Mouse (Mus musculus): Measurements from ENCODE around the gene Tpcn2.

Gene Tpcn2

GRCm38 (mm10) chr7:145159283-145160240, 124.2 kb downstream of the Tpcn2 start:
- in situ Hi-C loops (cut with MboI, MseI) = no loop called here

- in situ Hi-C loops (cut with MboI, MseI) = no loop called here
These were observed 128.1 kb downstream of the Tpcn2 start for GRCm38 (mm10) chr7:145155666-145156065.

- in situ Hi-C loops (cut with MboI, MseI) = no loop called here
These were observed 129.7 kb downstream of the Tpcn2 start for GRCm38 (mm10) chr7:145154066-145154465.

- in situ Hi-C loops (cut with MboI, MseI) = no loop called here
These were observed 132.0 kb downstream of the Tpcn2 start for GRCm38 (mm10) chr7:145151845-145152244.

- in situ Hi-C loops (cut with MboI, MseI) = no loop called here
These were observed 134.9 kb downstream of the Tpcn2 start for GRCm38 (mm10) chr7:145148902-145149301.

GRCm38 (mm10) chr7:145147973-145148698, 135.7 kb downstream of the Tpcn2 start:
- in situ Hi-C loops (cut with MboI, MseI) = no loop called here

- in situ Hi-C loops (cut with MboI, MseI) = no loop called here
These were observed 137.4 kb downstream of the Tpcn2 start for GRCm38 (mm10) chr7:145146252-145146930.

GRCm38 (mm10) chr7:145143502-145144070, 140.2 kb downstream of the Tpcn2 start:
- in situ Hi-C loops (cut with MboI, MseI) = no loop called here

GRCm38 (mm10) chr7:145140656-145141055, 143.2 kb downstream of the Tpcn2 start:
- in situ Hi-C loops (cut with MboI, MseI) = no loop called here

- in situ Hi-C loops (cut with MboI, MseI) = no loop called here
These were observed 144.2 kb downstream of the Tpcn2 start for GRCm38 (mm10) chr7:145139576-145139975.

- in situ Hi-C loops (cut with MboI, MseI) = no loop called here
These were observed 144.7 kb downstream of the Tpcn2 start for GRCm38 (mm10) chr7:145139100-145139499.

- in situ Hi-C loops (cut with MboI, MseI) = no loop called here
These were observed 145.9 kb downstream of the Tpcn2 start for GRCm38 (mm10) chr7:145137871-145138270.

GRCm38 (mm10) chr7:145136831-145137230, 147.0 kb downstream of the Tpcn2 start:
- in situ Hi-C loops (cut with MboI, MseI) = no loop called here
